Mouse (Mus musculus) brain, embryonic 18.5 days (tissue): ENCODE measurements around the gene Arhgap44.

Experiments
- DNase-seq: peaks from one replicate; pipeline ENCODE4 v3.0.0-alpha.2; 2012; ENCODE audit warnings: low read depth, low spot score

The Arhgap44 gene

GRCm38 (mm10) chr11:65006047-65006446 lies 156.7 kb downstream of the Arhgap44 start:
- DNase-seq = no peak

DNA sequence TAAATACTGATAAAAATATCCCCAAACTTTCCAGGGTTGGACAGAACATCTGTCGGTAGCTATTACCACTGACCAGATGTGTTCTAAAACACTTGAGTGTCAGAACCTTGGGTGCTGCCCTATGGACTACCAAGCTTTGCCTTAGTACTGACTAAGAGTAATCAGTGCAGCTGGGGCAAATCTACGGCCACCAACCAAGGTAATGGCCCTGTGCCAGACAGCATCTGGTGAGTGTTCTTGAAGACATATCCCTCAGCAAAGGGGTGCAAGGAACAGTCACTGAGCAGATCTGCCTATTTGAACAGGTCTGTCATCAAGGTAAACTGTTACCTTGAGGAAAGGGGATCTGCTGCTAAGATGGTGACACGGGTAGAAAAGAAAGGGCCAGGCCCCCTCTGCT lies 157.9 kb downstream of the Arhgap44 start:
- no peak for DNase-seq

DNA sequence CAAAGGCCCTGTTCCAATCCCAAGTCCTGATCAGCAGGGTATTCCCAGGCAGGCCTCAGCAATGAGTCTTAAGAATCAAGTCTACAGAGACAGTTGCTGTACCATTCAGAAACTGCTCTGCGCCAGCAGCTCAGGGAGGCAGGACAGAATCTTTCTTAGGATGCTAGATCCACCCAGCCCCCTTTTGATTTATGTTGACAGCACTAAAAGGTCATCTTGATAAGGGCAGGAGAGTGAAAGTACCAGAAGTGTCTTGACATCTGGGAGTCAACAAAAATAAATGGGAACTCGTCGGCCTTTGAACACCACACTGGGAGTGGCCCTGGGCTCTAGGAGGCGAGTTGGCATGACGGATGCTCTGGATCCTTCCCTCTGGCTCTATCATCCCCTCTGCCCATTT lies 159.2 kb downstream of the Arhgap44 start:
- no peak for DNase-seq

GRCm38 (mm10) chr11:65001729-65002128 lies 161.0 kb downstream of the Arhgap44 start:
- no peak for DNase-seq

GRCm38 (mm10) chr11:64999685-65000084 lies 163.1 kb downstream of the Arhgap44 start:
- no peak for DNase-seq

DNA sequence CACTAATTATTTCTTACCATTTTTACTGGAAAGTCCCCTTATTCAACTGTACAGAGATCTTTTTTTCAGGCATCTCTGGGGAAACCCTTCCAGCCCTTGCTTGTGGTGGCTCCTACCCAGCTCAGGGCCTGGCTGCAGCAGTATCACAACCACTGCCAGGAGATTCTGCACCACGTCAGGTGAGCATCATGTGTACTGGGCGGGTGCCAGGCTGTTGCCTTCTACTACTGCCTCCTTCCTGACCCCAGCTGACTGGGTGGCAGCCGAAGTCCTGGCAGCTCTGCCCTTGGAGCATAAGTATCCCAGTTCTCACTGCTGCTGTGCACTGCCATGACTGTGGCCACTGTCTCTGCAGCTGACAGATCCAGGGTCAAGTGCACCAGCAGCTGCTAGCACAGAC lies 164.3 kb downstream of the Arhgap44 start:
- DNase-seq = no peak

DNA sequence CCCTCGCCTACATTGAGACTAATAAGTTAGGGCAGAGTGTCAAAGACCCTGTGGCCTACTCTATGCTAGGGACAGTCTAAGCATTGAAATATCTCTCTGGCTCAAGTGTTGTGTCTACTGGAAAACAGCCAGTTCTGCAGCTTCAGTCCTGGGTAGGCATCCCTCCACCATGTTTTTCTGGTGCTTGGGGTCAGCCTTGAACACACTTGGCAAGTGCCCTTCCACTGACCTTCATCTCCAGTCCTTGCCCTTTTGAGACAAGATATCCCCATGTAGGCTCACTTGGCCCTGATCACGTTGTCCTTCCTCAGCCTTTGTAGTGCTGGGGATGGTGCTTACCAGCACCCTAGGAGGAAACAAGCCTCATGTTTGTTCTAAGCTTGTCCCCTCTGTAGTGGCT lies 174.2 kb downstream of the Arhgap44 start:
- DNase-seq = no peak

DNA sequence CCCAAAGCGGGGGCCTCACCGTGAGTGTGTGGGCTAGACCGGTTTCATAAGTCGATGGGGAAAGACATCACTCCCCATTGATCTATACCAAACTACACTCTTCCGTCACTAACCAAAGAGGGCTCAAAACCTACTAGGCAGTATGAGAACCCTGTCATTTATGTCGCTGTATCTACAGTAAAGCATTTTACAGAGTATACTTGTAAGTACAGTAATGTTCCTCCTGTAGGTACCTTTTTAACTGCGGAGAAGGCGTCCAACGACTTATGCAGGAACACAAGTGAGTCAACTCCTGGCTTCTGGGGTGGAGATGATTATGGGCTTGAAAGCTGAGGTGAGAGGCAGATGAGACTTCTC lies 183.3 kb downstream of the Arhgap44 start:
- no peak for DNase-seq

DNA sequence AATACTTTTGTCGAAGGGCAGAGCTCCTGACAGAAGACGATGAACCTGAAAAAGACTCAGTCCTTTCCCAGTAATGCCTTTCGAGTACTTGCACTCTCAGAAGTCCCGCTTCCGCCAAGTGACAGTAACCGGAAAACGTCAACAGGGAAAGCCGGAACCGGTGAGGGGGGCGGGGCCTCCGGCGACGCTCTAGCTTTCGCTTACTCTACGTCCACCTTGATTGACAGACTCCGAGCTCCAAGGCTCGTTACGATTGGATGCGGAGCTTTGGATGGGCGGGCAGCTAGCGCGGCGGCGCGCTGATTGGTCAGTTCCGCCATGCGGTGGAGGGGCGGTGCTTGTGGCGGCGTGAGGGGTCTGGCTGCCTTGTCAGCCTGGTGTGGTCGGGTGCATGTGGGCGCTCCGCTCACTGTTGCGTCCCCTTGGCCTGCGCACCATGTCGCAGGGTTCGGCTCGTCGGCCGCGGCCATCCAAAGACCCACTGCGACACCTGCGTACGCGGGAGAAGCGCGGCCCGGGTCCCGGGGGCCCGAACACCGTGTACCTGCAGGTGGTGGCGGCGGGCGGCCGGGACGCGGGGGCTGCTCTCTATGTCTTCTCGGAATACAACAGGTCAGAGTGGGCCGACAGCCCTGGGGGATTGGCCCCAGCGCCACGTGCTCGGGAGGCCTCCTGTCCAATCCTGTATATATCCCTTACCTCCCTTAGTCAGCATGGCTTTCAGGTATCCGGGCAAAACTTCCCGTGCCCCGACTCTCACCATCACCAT lies 183.9 kb downstream of the Arhgap44 start, which contains the start of gene Elac2:
Elac2 (plus strand) TSS at position 319 of the 769 bp plus-strand sequence.
- DNase-seq = peak; percentile 96

- no peak for DNase-seq
Observed at GRCm38 (mm10) chr11:64972418-64972817, 190.3 kb downstream of the Arhgap44 start.

GRCm38 (mm10) chr11:64971471-64971988 lies 191.2 kb downstream of the Arhgap44 start:
- DNase-seq = no peak

DNA sequence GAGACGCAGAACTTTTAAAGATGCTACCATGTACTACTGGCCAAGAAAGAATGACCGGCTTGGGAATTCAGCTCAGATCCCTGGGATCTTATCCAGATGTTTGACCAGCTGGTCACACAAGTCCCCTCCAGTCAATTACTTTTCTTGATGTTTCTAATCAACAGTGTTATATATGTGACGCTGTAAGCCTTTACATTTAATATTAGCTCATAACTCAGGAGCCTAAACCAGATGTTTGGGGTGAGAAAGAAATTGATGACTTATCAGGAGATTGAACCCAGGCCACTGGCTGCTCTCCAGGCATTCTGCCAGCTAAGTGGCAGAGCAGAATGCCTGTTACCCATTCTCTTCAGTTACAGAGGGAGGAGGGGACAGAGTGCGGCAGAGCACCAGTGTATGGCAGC lies 193.8 kb downstream of the Arhgap44 start:
- no peak for DNase-seq

DNA sequence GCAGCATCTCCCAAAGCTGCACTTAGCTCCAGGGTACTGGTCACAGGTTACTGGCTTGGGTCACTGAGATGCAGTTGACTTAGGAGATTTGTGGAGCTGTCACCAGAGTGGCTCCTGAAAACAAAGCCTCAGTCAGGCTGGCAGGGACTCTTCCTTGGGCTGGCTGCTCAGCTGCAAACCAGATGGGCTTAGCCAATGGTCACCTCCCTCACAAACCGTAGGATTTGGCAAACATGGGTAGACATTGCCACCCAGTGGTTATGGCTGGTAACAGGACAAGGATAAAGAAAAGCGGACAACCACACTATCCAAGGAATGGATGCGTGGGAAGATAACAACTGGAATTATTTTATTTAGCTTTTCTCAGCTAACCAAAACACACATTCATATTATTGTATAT lies 194.3 kb downstream of the Arhgap44 start:
- peak; percentile 50 for DNase-seq

DNA sequence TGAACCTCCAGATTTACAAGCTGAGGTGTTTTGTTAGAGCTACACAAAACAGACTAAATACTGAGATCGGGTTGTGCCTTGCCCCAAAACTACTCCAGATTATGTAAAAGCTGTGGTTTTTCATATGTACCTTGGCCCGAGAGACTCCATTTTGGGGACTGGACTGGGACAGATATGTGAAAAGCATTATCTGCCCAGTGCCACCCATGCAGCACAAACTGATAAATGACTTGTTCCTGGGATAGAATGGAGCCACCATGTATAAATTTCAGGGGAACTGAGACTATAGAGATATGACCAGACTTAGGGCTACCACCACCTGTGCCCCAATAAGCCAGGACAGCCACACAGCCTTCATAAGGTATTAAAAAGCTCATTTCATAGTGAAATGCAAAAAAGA lies 200.1 kb downstream of the Arhgap44 start:
- DNase-seq = no peak

GRCm38 (mm10) chr11:64956962-64957729 lies 205.6 kb downstream of the Arhgap44 start:
- no peak for DNase-seq
